ENCODE assay signal across 5 mouse cellular contexts in genomic region chr15:81598742-81599141, GRCm38 (mm10). TPM values are rescaled to one million over a fixed set of nuclear protein-coding genes. Genes with fewer than 3 reads are reported as not detected.
DNase-seq lines count a peak whose midpoint lies in the region; ATAC-seq and TF ChIP-seq lines count a peak whose summit lies in the region.
"Not testable (repeated sequence)": the region's sequence is repeated elsewhere in the genome, so short reads cannot be mapped to it uniquely, and the experiment has no call there.

No protein-coding gene starts in this region.

- H3K9ac ChIP-seq in CH12.LX (ENCODE audit: insufficient read depth, low read depth); ES-E14 (ENCODE audit: insufficient read depth, low read depth, low read length, poor library complexity, severe bottlenecking); MEL (ENCODE audit: control insufficient read depth, low read depth, low read length, poor library complexity, severe bottlenecking); midbrain, embryonic 11.5 days (ENCODE audit: low read length): not testable (repeated sequence)

- not testable (repeated sequence) for H3K27ac ChIP-seq in CH12.LX (ENCODE audit: insufficient read depth, low read depth); ES-E14 (ENCODE audit: insufficient read depth, low read depth, low read length, poor library complexity, severe bottlenecking); MEL (ENCODE audit: control insufficient read depth, low read depth, low read length); midbrain, embryonic 11.5 days (ENCODE audit: low read depth, low read length)

- WGBS in midbrain, embryonic 11.5 days = 96% methylated on average over 8 of the region's 8 CpGs

- H3K79me2 ChIP-seq in CH12.LX (replicated peaks; ENCODE audit: control insufficient read depth, extremely low read depth, insufficient read depth, poor library complexity, severe bottlenecking) (peaks cover 50% of the 10 kb centered on the region), MEL (ENCODE audit: control insufficient read depth, insufficient read depth, low read length, poor library complexity) (peaks cover 26% of the 10 kb centered on the region)

- not testable (repeated sequence) for ATAC-seq in midbrain, embryonic 11.5 days (ENCODE audit: low FRiP score)

- H3K4me2 ChIP-seq in CH12.LX (ENCODE audit: insufficient read depth, low read depth, poor library complexity, severe bottlenecking); midbrain, embryonic 11.5 days: not testable (repeated sequence)

- dilution Hi-C loops in CH12.LX (cut with MboI; ENCODE audit: extremely low pct_ligation_motif_present, extremely low pct_unique_long_range_greater_than_20kb, low sequenced_read_pairs) = not testable (repeated sequence)

- DNase-seq in CH12.LX (ENCODE audit: extremely low read depth); ES-E14 (ENCODE audit: low read depth, low spot score); MEL (ENCODE audit: low read depth, low spot score): not testable (repeated sequence)
- peak; percentile 78 for DNase-seq in heart, adult 11 months
- peak; percentile 23 for DNase-seq in midbrain, embryonic 11.5 days (ENCODE audit: low spot score, missing footprints)

- in situ Hi-C loops in CH12.LX (cut with MboI; ENCODE audit: low pct_ligation_motif_present, low pct_unique_long_range_greater_than_20kb, low sequenced_read_pairs); ES-E14 (cut with MboI; ENCODE audit: low sequenced_read_pairs in 2 of 2, unreplicated experiment in 2 of 2): not testable (repeated sequence)

- not testable (repeated sequence) for H3K4me1 ChIP-seq in CH12.LX (ENCODE audit: control insufficient read depth in 1 of 2, insufficient read depth in 2 of 2); ES-E14 (ENCODE audit: control insufficient read depth in 2 of 2, insufficient read depth in 2 of 2, low read length in 2 of 2, poor library complexity in 1 of 2); midbrain, embryonic 11.5 days (ENCODE audit: control insufficient read depth, insufficient read depth, low read length)
- H3K4me1 ChIP-seq in MEL (ENCODE audit: control insufficient read depth in 1 of 2, insufficient read depth in 2 of 2, low read length in 2 of 2) = peaks cover 8 to 15% of the 10 kb centered on the region in 2 experiments

- TF ChIP-seq CTCF in CH12.LX (conservative IDR thresholded peaks at IDR 0.05 in 1 of 2, IDR thresholded peaks at IDR 0.05 in 1 of 2; ENCODE audit: low read depth in 2 of 2, low read length in 2 of 2); MEL (IDR thresholded peaks at IDR 0.05 in 2 of 3, conservative IDR thresholded peaks at IDR 0.05 in 1 of 3; ENCODE audit: control insufficient read depth in 1 of 3, insufficient read depth in 1 of 3, low read depth in 2 of 3, low read length in 3 of 3, poor library complexity in 1 of 3, severe bottlenecking in 1 of 3): not testable (repeated sequence)

- peaks cover 13 to 55% of the 10 kb centered on the region in 2 experiments for H3K36me3 ChIP-seq in CH12.LX (replicated peaks in 1 of 2; ENCODE audit: control insufficient read depth in 1 of 2, insufficient read depth in 1 of 2, low read length in 1 of 2)
- not testable (repeated sequence) for H3K36me3 ChIP-seq in ES-E14 (ENCODE audit: control insufficient read depth, insufficient read depth, low read length, poor library complexity, severe bottlenecking)
- peaks cover 13 to 17% of the 10 kb centered on the region in 2 experiments for H3K36me3 ChIP-seq in MEL (ENCODE audit: control insufficient read depth in 1 of 2, insufficient read depth in 2 of 2, low read length in 2 of 2)
- H3K36me3 ChIP-seq in midbrain, embryonic 11.5 days (ENCODE audit: control insufficient read depth, insufficient read depth, low read length) = peaks cover 12% of the 10 kb centered on the region

- not testable (repeated sequence) for H3K9me3 ChIP-seq in CH12.LX (replicated peaks; ENCODE audit: low read length); ES-E14 (ENCODE audit: control insufficient read depth, insufficient read depth, low read depth, low read length); MEL (replicated peaks; ENCODE audit: insufficient read depth, low read length); midbrain, embryonic 11.5 days (ENCODE audit: control insufficient read depth, low read length)

- H3K4me3 ChIP-seq in CH12.LX (replicated peaks in 1 of 3; ENCODE audit: low read depth in 2 of 3, low read length in 2 of 3, poor library complexity in 1 of 3); ES-E14 (ENCODE audit: insufficient read depth in 1 of 2, low read depth in 1 of 2, low read length in 2 of 2, poor library complexity in 1 of 2, severe bottlenecking in 1 of 2); MEL (ENCODE audit: control insufficient read depth in 1 of 2, insufficient read depth in 1 of 2, low read depth in 2 of 2, low read length in 2 of 2); midbrain, embryonic 11.5 days (ENCODE audit: low read depth, low read length): not testable (repeated sequence)

- not testable (repeated sequence) for TF ChIP-seq RAD21 in CH12.LX (IDR thresholded peaks at IDR 0.05; ENCODE audit: low read depth, low read length); MEL (IDR thresholded peaks at IDR 0.05; ENCODE audit: low read depth, low read length)

- TF ChIP-seq POLR2A in CH12.LX (IDR thresholded peaks at IDR 0.05; ENCODE audit: low read depth, low read length); MEL (IDR thresholded peaks at IDR 0.05; ENCODE audit: control insufficient read depth in 1 of 2, insufficient read depth in 1 of 2, low read depth in 1 of 2, low read length in 2 of 2, poor library complexity in 1 of 2): not testable (repeated sequence)

- not testable (repeated sequence) for TF ChIP-seq EP300 in CH12.LX (IDR thresholded peaks at IDR 0.05; ENCODE audit: low read length); MEL (IDR thresholded peaks at IDR 0.05; ENCODE audit: low read depth in 1 of 2, low read length in 2 of 2)

- H3K27me3 ChIP-seq in CH12.LX (replicated peaks); MEL (ENCODE audit: control insufficient read depth in 1 of 2, insufficient read depth in 2 of 2, low read length in 2 of 2); midbrain, embryonic 11.5 days (ENCODE audit: control insufficient read depth, insufficient read depth, low read length): not testable (repeated sequence)

TF ChIP-seq in CH12.LX, 34 proteins besides CTCF, POLR2A, EP300 and RAD21:
- peak; percentile 61 for TF ChIP-seq ZNF384 (IDR thresholded peaks at IDR 0.05; ENCODE audit: low read depth, low read length)

TF ChIP-seq in ES-E14, 5 proteins besides CTCF, POLR2A, EP300 and RAD21:
- TF ChIP-seq ZNF384 (IDR thresholded peaks at IDR 0.05; ENCODE audit: low read depth, low read length) = peak; percentile 86

TF ChIP-seq in MEL, 35 proteins besides CTCF, POLR2A, EP300 and RAD21:
- peak; percentile 56 for TF ChIP-seq ZNF384 (IDR thresholded peaks at IDR 0.05; ENCODE audit: low read depth, low read length)

RNA-seq across cellular contexts. Expression of gene Ep300, which starts 13.6 kb away (rescaled TPM):
- total RNA-seq in CH12.LX (2012; rRNA removed) (16.4 and 17.4 TPM in 2 replicates), CH12.LX (2014; rRNA removed) (4.7 and 5.9 TPM in 2 replicates), ES-E14 (2012; rRNA removed) (48.5 and 58.4 TPM in 2 replicates), MEL (2012; rRNA removed) (11.6 and 13.4 TPM in 2 replicates)
- polyA plus RNA-seq in CH12.LX (2012; ENCODE audit: insufficient read length, low read depth) (23.1 and 33.2 TPM in 2 replicates), MEL (2012; ENCODE audit: insufficient read depth in 1 of 2, insufficient read length in 2 of 2, low read depth in 1 of 2, low replicate concordance in 2 of 2, missing spikeins in 1 of 2) (10 to 100 TPM; 32.3 to 45.2 TPM)
- polyA plus RNA-seq in midbrain, embryonic 11.5 days (2014; fragmentation: Nextera tagmentation; extraction: Ambion mirVana) = 23.7 and 25.8 TPM in 2 replicates
